26 mouse cellular contexts compared by ENCODE assay signal in the genomic region with DNA sequence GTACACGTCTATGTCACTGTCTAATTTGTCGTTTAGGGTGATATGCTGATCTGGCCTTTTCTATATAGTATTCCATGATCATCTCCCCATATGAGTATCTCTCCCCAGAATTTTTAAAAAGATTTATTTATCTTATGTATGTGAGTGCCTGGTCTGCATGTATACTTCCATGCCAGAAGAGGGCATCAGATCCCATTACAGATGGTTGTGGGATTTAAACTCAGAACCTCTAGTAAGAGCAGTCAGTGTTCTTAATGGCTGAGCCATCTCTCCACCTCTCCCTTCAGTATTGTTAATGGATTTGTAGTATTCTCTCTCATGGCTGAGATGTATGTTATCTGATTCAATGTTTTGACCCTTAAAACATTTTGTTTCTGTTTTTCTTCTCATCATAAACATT. TPM values are rescaled to one million over a fixed set of nuclear protein-coding genes. Genes with fewer than 3 reads are reported as not detected.
A peak's percentile ranks its signal among the peaks of the same experiment; 100 is the strongest.
DNase-seq lines count a peak whose midpoint lies in the region; ATAC-seq and TF ChIP-seq lines count a peak whose summit lies in the region.
"Had no signal": no experiment of that assay in that cellular context is flagged by ENCODE, and none has a peak within 500 bp of the region (broad histone marks: within the 10 kb centered on the region; RNA-seq: fewer than 3 reads in every experiment).

No protein-coding gene starts in this region.

- H3K36me3 ChIP-seq in liver, adult 2 months (ENCODE audit: control insufficient read depth, insufficient read depth, low read length) = no peaks in the 10 kb centered on the region
- no peaks in the 10 kb centered on the region for H3K36me3 ChIP-seq in liver, embryonic 11.5 days (ENCODE audit: control insufficient read depth, insufficient read depth, low read length)
- no peaks in the 10 kb centered on the region for H3K36me3 ChIP-seq in stomach, postnatal 0 days (ENCODE audit: control insufficient read depth, insufficient read depth, low read length)
- no peaks in the 10 kb centered on the region for H3K36me3 ChIP-seq in forebrain, postnatal 0 days (ENCODE audit: insufficient read depth)
- H3K36me3 ChIP-seq: embryonic facial prominence, embryonic 12.5 days; heart, embryonic 10.5 days; hindbrain, embryonic 15.5 days; limb, embryonic 15.5 days; lung, embryonic 15.5 days; midbrain, embryonic 15.5 days; stomach, embryonic 15.5 days had no signal

- no peak overlapping the region for H3K4me3 ChIP-seq in liver, adult 2 months (ENCODE audit: insufficient read depth, low read depth, low read length)
- no peak overlapping the region for H3K4me3 ChIP-seq in liver, embryonic 11.5 days (ENCODE audit: low read depth, low read length)
- no peak overlapping the region for H3K4me3 ChIP-seq in stomach, postnatal 0 days (ENCODE audit: low read depth, low read length)
- H3K4me3 ChIP-seq in forebrain, postnatal 0 days (ENCODE audit: low read depth, low read length) = no peak overlapping the region
- H3K4me3 ChIP-seq: embryonic facial prominence, embryonic 12.5 days; erythroblast, embryonic 14.5 days; forebrain, embryonic 13.5 days; gastrocnemius, adult 2 months; heart, embryonic 10.5 days; hindbrain, embryonic 15.5 days; limb, embryonic 15.5 days; lung, embryonic 15.5 days; midbrain, embryonic 15.5 days; stomach, embryonic 15.5 days had no signal

- H3K4me1 ChIP-seq in liver, adult 2 months (ENCODE audit: control insufficient read depth, insufficient read depth, low read length) = peaks cover 2% of the 10 kb centered on the region; the same call in 1 of the 2 replicates
- no peaks in the 10 kb centered on the region for H3K4me1 ChIP-seq in liver, embryonic 11.5 days (replicated peaks; ENCODE audit: control insufficient read depth, insufficient read depth, low read length)
- H3K4me1 ChIP-seq in stomach, postnatal 0 days (replicated peaks; ENCODE audit: control insufficient read depth, insufficient read depth) = no peaks in the 10 kb centered on the region
- no peaks in the 10 kb centered on the region for H3K4me1 ChIP-seq in forebrain, postnatal 0 days (ENCODE audit: insufficient read depth)
- H3K4me1 ChIP-seq: embryonic facial prominence, embryonic 12.5 days; forebrain, embryonic 13.5 days; heart, embryonic 10.5 days; hindbrain, embryonic 15.5 days; limb, embryonic 15.5 days; lung, embryonic 15.5 days; midbrain, embryonic 15.5 days; stomach, embryonic 15.5 days had no signal

- WGBS in liver, adult 2 months = 86% methylated on average over 2 of the region's 2 CpGs
- WGBS in liver, embryonic 11.5 days = 79% methylated on average over 2 of the region's 2 CpGs
- 85% methylated on average over 2 of the region's 2 CpGs for WGBS in stomach, postnatal 0 days
- 87% methylated on average over 2 of the region's 2 CpGs for WGBS in forebrain, postnatal 0 days

- no peak for ATAC-seq in liver, embryonic 11.5 days (replicated peaks; ENCODE audit: low FRiP score)
- ATAC-seq in Patski = no peak
- no peak for ATAC-seq in stomach, postnatal 0 days (ENCODE audit: low FRiP score, low TSS enrichment)
- no peak for ATAC-seq in forebrain, postnatal 0 days
- ATAC-seq: forebrain, embryonic 13.5 days; midbrain, embryonic 15.5 days had no signal

- no peaks in the 10 kb centered on the region for H3K9me3 ChIP-seq in liver, embryonic 11.5 days (ENCODE audit: control insufficient read depth, low read length)
- H3K9me3 ChIP-seq in stomach, postnatal 0 days (ENCODE audit: control insufficient read depth, low read length) = no peaks in the 10 kb centered on the region
- H3K9me3 ChIP-seq in forebrain, postnatal 0 days (ENCODE audit: low read length) = no peaks in the 10 kb centered on the region
- H3K9me3 ChIP-seq: embryonic facial prominence, embryonic 12.5 days; forebrain, embryonic 13.5 days; heart, embryonic 10.5 days; hindbrain, embryonic 15.5 days; limb, embryonic 15.5 days; lung, embryonic 15.5 days; midbrain, embryonic 15.5 days; stomach, embryonic 15.5 days had no signal

- no peak overlapping the region for H3K9ac ChIP-seq in liver, adult 2 months (ENCODE audit: low read depth, low read length)
- H3K9ac ChIP-seq in liver, embryonic 11.5 days (ENCODE audit: low read depth, low read length) = no peak overlapping the region
- H3K9ac ChIP-seq in stomach, postnatal 0 days (ENCODE audit: low read length) = no peak overlapping the region
- no peak overlapping the region for H3K9ac ChIP-seq in forebrain, postnatal 0 days
- H3K9ac ChIP-seq: embryonic facial prominence, embryonic 12.5 days; forebrain, embryonic 13.5 days; hindbrain, embryonic 15.5 days; limb, embryonic 15.5 days; lung, embryonic 15.5 days; midbrain, embryonic 15.5 days; stomach, embryonic 15.5 days had no signal

- in situ Hi-C loops in Patski (cut with MboI; ENCODE audit: low pct_unique_long_range_greater_than_20kb) = no loop called here

- CTCF ChIA-PET in Patski (lab: Charles Lee) = no interaction called here

- TF ChIP-seq CTCF in liver, adult 2 months (IDR thresholded peaks at IDR 0.05; ENCODE audit: low read depth, low read length) = no peak
- peak; percentile 36 for TF ChIP-seq CTCF in Patski (IDR thresholded peaks at IDR 0.05)
- peak; percentile 36 for TF ChIP-seq CTCF in stomach, postnatal 0 days (IDR thresholded peaks at IDR 0.05; ENCODE audit: low read depth)
- no peak for TF ChIP-seq CTCF in forebrain, postnatal 0 days (IDR thresholded peaks at IDR 0.05; ENCODE audit: low read depth)

- no peak for TF ChIP-seq EP300 in stomach, postnatal 0 days (optimal IDR thresholded peaks at IDR 0.05)

- no peak overlapping the region for H3K27ac ChIP-seq in liver, adult 2 months (replicated peaks; ENCODE audit: insufficient read depth, low read depth, low read length)
- H3K27ac ChIP-seq in liver, embryonic 11.5 days (ENCODE audit: low read depth, low read length) = no peak overlapping the region
- no peak overlapping the region for H3K27ac ChIP-seq in stomach, postnatal 0 days (replicated peaks)
- no peak overlapping the region for H3K27ac ChIP-seq in forebrain, postnatal 0 days (ENCODE audit: low read depth, low read length)
- H3K27ac ChIP-seq: embryonic facial prominence, embryonic 12.5 days; forebrain, embryonic 13.5 days; gastrocnemius, adult 2 months; heart, embryonic 10.5 days; hindbrain, embryonic 15.5 days; limb, embryonic 15.5 days; lung, embryonic 15.5 days; midbrain, embryonic 15.5 days; stomach, embryonic 15.5 days had no signal

- no peaks in the 10 kb centered on the region for H3K79me2 ChIP-seq in liver, adult 2 months (ENCODE audit: control insufficient read depth, insufficient read depth, low read length)

- POLR2A ChIA-PET in Patski (lab: Charles Lee) = no interaction called here

- no peak overlapping the region for H3K4me2 ChIP-seq in liver, embryonic 11.5 days
- H3K4me2 ChIP-seq in stomach, postnatal 0 days (replicated peaks; ENCODE audit: low read depth) = no peak overlapping the region
- no peak overlapping the region for H3K4me2 ChIP-seq in forebrain, postnatal 0 days (ENCODE audit: low read depth)
- H3K4me2 ChIP-seq: embryonic facial prominence, embryonic 12.5 days; forebrain, embryonic 13.5 days; hindbrain, embryonic 15.5 days; limb, embryonic 15.5 days; lung, embryonic 15.5 days; midbrain, embryonic 15.5 days; stomach, embryonic 15.5 days had no signal

- no peaks in the 10 kb centered on the region for H3K27me3 ChIP-seq in liver, adult 2 months (ENCODE audit: control insufficient read depth, insufficient read depth, low read length)
- H3K27me3 ChIP-seq in liver, embryonic 11.5 days (replicated peaks; ENCODE audit: control insufficient read depth, insufficient read depth, low read length) = no peaks in the 10 kb centered on the region
- H3K27me3 ChIP-seq in Patski = peaks cover 8% of the 10 kb centered on the region
- H3K27me3 ChIP-seq in stomach, postnatal 0 days (ENCODE audit: control insufficient read depth, insufficient read depth, low read length) = no peaks in the 10 kb centered on the region
- H3K27me3 ChIP-seq in forebrain, postnatal 0 days (ENCODE audit: insufficient read depth, low read length) = no peaks in the 10 kb centered on the region
- H3K27me3 ChIP-seq: embryonic facial prominence, embryonic 12.5 days; forebrain, embryonic 13.5 days; hindbrain, embryonic 15.5 days; limb, embryonic 15.5 days; lung, embryonic 15.5 days; midbrain, embryonic 15.5 days; stomach, embryonic 15.5 days had no signal

- DNase-seq in liver, adult 2 months (ENCODE audit: extremely low read depth, low read depth, low spot score) = peak; percentile 55
- DNase-seq in liver, embryonic 11.5 days (ENCODE audit: low spot score) = no peak
- DNase-seq in A20 (ENCODE audit: low read depth, low spot score) (peak; percentile 17), Patski (ENCODE audit: low read depth, low spot score) (no peak)
- DNase-seq in stomach, postnatal 0 days (ENCODE audit: low spot score) = no peak
- no peak for DNase-seq in forebrain, postnatal 0 days
- DNase-seq in adrenal gland, adult 18-20 months (ENCODE audit: low spot score in 2 of 2) = no peak
- DNase-seq: adrenal gland, postnatal 10 days; cerebellum, adult 18-20 months; cerebellum, postnatal 14 days; gastrocnemius, adult 2 months; kidney, adult 9 months; kidney, postnatal 25 days; left cerebral cortex, postnatal 4 days; lung, postnatal 4 days; right cerebral cortex, postnatal 4 days; thymus, postnatal 14 days had no signal

- no peak for TF ChIP-seq POLR2A in liver, adult 2 months (IDR thresholded peaks at IDR 0.05; ENCODE audit: extremely low read depth, insufficient read depth, low read length)

RNA-seq across cellular contexts. Expression of a gene that starts 11.2 kb away (rescaled TPM):
- 162 and 163 TPM in 2 replicates for total RNA-seq in liver, adult 2 months (2014; rRNA removed)
- 71.8 and 91.9 TPM in 2 replicates for polyA plus RNA-seq in liver, adult 2 months (2012; rRNA removed)
- 122 and 148 TPM in 2 replicates for polyA plus RNA-seq in liver, embryonic 11.5 days (2014; fragmentation: Nextera tagmentation; extraction: Ambion mirVana)
- polyA plus RNA-seq in Patski (2021) = 35.9 TPM
- 13.3 and 13.7 TPM in 2 replicates for polyA plus RNA-seq in stomach, postnatal 0 days (2015; fragmentation: Nextera tagmentation; extraction: Ambion mirVana)
- 30.7 and 33.3 TPM in 2 replicates for total RNA-seq in forebrain, postnatal 0 days (2014; rRNA removed)
- 19.3 and 22.6 TPM in 2 replicates for polyA plus RNA-seq in forebrain, postnatal 0 days (2015; fragmentation: Nextera tagmentation; extraction: Ambion mirVana)
- 10 to 100 TPM; 47.1 to 75.0 TPM for total RNA-seq in adrenal gland, adult 18-20 months (2021)

Comparison
In these comparisons a context has a peak if more than half of its experiments do, and no peak if none do; other contexts are left out.
1. DNase-seq: peak in liver, adult 2 months (single experiment) and A20 (single experiment); none in liver, embryonic 11.5 days (single experiment), Patski (single experiment), stomach, postnatal 0 days (single experiment), forebrain, postnatal 0 days (single experiment) and adrenal gland, adult 18-20 months (0 of 2).
2. CTCF ChIP-seq: peak in Patski (single experiment) and stomach, postnatal 0 days (single experiment); none in liver, adult 2 months (single experiment) and forebrain, postnatal 0 days (single experiment).